Mouse (Mus musculus): ENCODE measurements around the gene Slc15a3. TPM values are rescaled to one million over a fixed set of nuclear protein-coding genes. Genes with fewer than 3 reads are reported as not detected.

Slc15a3 gene
- total RNA-seq, 2 experiments from 2014 or later: 1.9 to 2.0 TPM

GRCm38 (mm10) chr19:10897491-10897890, 58.0 kb downstream of the Slc15a3 start:
- no peak for DNase-seq (ENCODE audit: low spot score in 2 of 2)
- intact Hi-C loops (cut with DNase I): no loop called here

- intact Hi-C loops (cut with DNase I): no loop called here
- no peak for DNase-seq (ENCODE audit: low spot score in 2 of 2)
Measured at GRCm38 (mm10) chr19:10900315-10900714, 60.8 kb downstream of the Slc15a3 start.

- no peak for DNase-seq (ENCODE audit: low spot score in 2 of 2)
- intact Hi-C loops (cut with DNase I): no loop called here
Measured at GRCm38 (mm10) chr19:10901046-10901445, 61.5 kb downstream of the Slc15a3 start.

- intact Hi-C loops (cut with DNase I): no loop called here
- DNase-seq (ENCODE audit: low spot score in 2 of 2): no peak
Measured at GRCm38 (mm10) chr19:10904512-10904911, 65.0 kb downstream of the Slc15a3 start.

- intact Hi-C loops (cut with DNase I): no loop called here
- DNase-seq (ENCODE audit: low spot score in 2 of 2): peak; percentile 57 to 76
Measured at GRCm38 (mm10) chr19:10904927-10905727, 65.6 kb downstream of the Slc15a3 start.

- intact Hi-C loops (cut with DNase I): no loop called here
- no peak for DNase-seq (ENCODE audit: low spot score in 2 of 2)
Measured at GRCm38 (mm10) chr19:10905728-10906000, 66.1 kb downstream of the Slc15a3 start.

- intact Hi-C loops (cut with DNase I): loop anchor here (2.0 kb wide), 1 partner anchor 51 kb away; no protein-coding TSS in a partner anchor
- DNase-seq (ENCODE audit: low spot score in 2 of 2): peak; percentile 61 to 70
Measured at GRCm38 (mm10) chr19:10907891-10908290, 68.4 kb downstream of the Slc15a3 start.

Other genes with a start within 250 kb of the Slc15a3 start
- 100 to 1,000 TPM; 193 to 194 TPM for gene Ddb1, start 234.4 kb upstream of the Slc15a3 start, total RNA-seq (2021)
- 10 to 100 TPM; 20.4 to 21.3 TPM for gene Tkfc, start 234.1 kb upstream of the Slc15a3 start, total RNA-seq (2021)
- under 1 TPM; 0.18 to 0.50 TPM for gene Vwce, start 205.5 kb upstream of the Slc15a3 start, total RNA-seq (2021)
- not detected for gene Pga5, start 161.7 kb upstream of the Slc15a3 start, total RNA-seq (2021)
- 10 to 100 TPM; 27.3 to 32.3 TPM for gene Vps37c, start 151.0 kb upstream of the Slc15a3 start, total RNA-seq (2021)
- gene Cd5, start 100.7 kb upstream of the Slc15a3 start, total RNA-seq (2021): not detected
- 1 to 10 TPM; 1.9 to 3.3 TPM for gene Cd6, start 9.7 kb upstream of the Slc15a3 start, total RNA-seq (2021)
- gene Tmem132a, start 30.2 kb downstream of the Slc15a3 start, total RNA-seq (2021): 100 to 1,000 TPM; 307 to 334 TPM
- gene Tmem109, start 42.3 kb downstream of the Slc15a3 start, total RNA-seq (2021): 10 to 100 TPM; 47.7 to 50.3 TPM
- gene Prpf19, start 55.5 kb downstream of the Slc15a3 start, total RNA-seq (2021): 100 to 1,000 TPM; 190 to 213 TPM
- not detected for gene Zp1, start 80.9 kb downstream of the Slc15a3 start, total RNA-seq (2021)
- under 1 TPM; 0.23 to 0.34 TPM for gene Ptgdr2, start 97.4 kb downstream of the Slc15a3 start, total RNA-seq (2021)
- gene Ccdc86, start 109.5 kb downstream of the Slc15a3 start, total RNA-seq (2021): 1 to 10 TPM; 7.0 to 8.7 TPM
- gene Ms4a10, start 134.9 kb downstream of the Slc15a3 start, total RNA-seq (2021): not detected
- gene Ms4a15, start 153.5 kb downstream of the Slc15a3 start, total RNA-seq (2021): not detected
- gene Ms4a18, start 178.3 kb downstream of the Slc15a3 start, total RNA-seq (2021): not detected
- not detected for gene Ms4a8a, start 241.4 kb downstream of the Slc15a3 start, total RNA-seq (2021)

All from left cerebral cortex, postnatal 25 days (tissue).